Mouse (Mus musculus) Patski (cell line): ENCODE data around the gene St5. TPM values are rescaled to one million over a fixed set of nuclear protein-coding genes. Genes with fewer than 3 reads are reported as not detected.

Experiments
- ATAC-seq: fragments of 100-300 bp; one replicate; pipeline ENCODE4 v1.8.0; 2021
- CTCF ChIA-PET: fragments of 350-600 bp; sonication (Branson Sonifier 250); formaldehyde crosslinking; loops from one replicate; lab custom pipeline; 2022; ENCODE audit warnings: inconsistent platforms; lab: Charles Lee
- POLR2A ChIA-PET: fragments of 350-600 bp; sonication (Branson Sonifier 250); formaldehyde crosslinking; loops from one replicate; lab custom pipeline; 2022; ENCODE audit warnings: antibody characterized with exemption, inconsistent platforms; lab: Charles Lee
- DNase-seq: peaks from one replicate; pipeline ENCODE4 v3.0.0-alpha.2; 2011; ENCODE audit warnings: low read depth, low spot score
- H3K27me3 ChIP-seq: fragments of 371-371 bp; one replicate; pipeline ENCODE4 v1.5.1; 2021
- CTCF ChIP-seq: fragments of 100-300 bp; IDR thresholded peaks from one replicate; pipeline ENCODE4 v1.5.1; 2021
- in situ Hi-C: fragments of 300-500 bp; cut with MboI; formaldehyde crosslinking; loops from 3 replicates; pipeline ENCODE4 v1.11.1; 2018; ENCODE audit warnings: low pct_unique_long_range_greater_than_20kb, mixed read lengths
- polyA plus RNA-seq: library from polyadenylated mRNA; unstranded; gene quantifications from one replicate; pipeline ENCODE4 v1.2.3, GENCODE M21; 2021

Gene St5
- polyA plus RNA-seq, 1 experiment from 2014 or later, result 183 TPM

GRCm38 (mm10) chr7:109519936-109520335, 183.5 kb downstream of the St5 start:
- ATAC-seq (no peak), DNase-seq (no peak)
- ChIA-PET CTCF (interaction anchor here (1.0 kb wide), 1 partner anchor 112 kb away, joined by 3 read pairs; no protein-coding TSS in a partner anchor), POLR2A (interaction anchor here (0.7 to 1.1 kb wide), 2 partner anchors 22 to 35 kb away, joined by 3 read pairs; no protein-coding TSS in a partner anchor)
- no peak for TF ChIP-seq CTCF
- in situ Hi-C loops, result no loop called here
- H3K27me3 ChIP-seq, result no peaks in the 10 kb centered on the region

- DNase-seq, result peak; percentile 83
- in situ Hi-C loops, result no loop called here
- CTCF ChIA-PET, result interaction anchor here (1.0 kb wide), 1 partner anchor 97 kb away, joined by 3 read pairs; no protein-coding TSS in a partner anchor
Measured at GRCm38 (mm10) chr7:109518838-109519696, 184.3 kb downstream of the St5 start, which contains the start of gene Rpl27a. TSS of gene Rpl27a (plus strand) at chr7:109519147.

DNA sequence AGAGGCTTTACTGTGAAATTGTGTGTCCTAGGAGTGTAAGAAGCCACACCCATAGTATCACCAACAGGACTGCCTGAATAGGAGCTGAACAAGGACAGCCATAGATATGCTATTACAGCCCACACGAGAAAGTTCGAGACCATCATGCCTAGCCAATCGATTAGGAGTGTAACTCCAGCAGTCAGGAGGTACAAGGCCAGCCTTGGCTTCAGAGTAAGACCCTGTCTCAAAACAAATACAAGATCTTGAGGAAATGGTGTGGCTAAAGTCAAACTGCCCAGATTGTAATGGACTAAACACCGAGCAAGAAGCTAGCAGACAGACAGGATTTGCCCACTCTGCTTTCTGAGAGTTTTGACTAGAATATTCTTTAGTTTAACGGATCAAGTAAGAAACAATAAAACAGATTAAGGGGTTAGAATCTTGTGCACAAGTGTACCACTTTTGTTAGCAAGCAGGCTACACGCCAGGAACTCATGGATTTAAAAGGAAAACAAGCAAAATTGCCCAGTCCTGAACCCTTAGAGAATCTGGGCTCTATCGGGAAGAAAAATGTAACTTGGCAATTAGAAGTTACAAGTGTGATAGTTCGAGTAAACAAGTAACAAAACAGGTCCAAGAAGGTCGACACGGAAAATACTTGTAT, 185.2 kb downstream of the St5 start:
- in situ Hi-C loops, result no loop called here
- H3K27me3 ChIP-seq, result no peaks in the 10 kb centered on the region
- ChIA-PET CTCF (interaction anchor here (1.0 kb wide), 1 partner anchor 93 kb away, joined by 3 read pairs; no protein-coding TSS in a partner anchor), POLR2A (interaction anchor here (0.8 to 0.9 kb wide), 2 partner anchors 27 to 88 kb away, joined by 3 read pairs; no protein-coding TSS in a partner anchor)
- DNase-seq (no peak), ATAC-seq (no peak)
- TF ChIP-seq CTCF, result no peak

More at GRCm38 (mm10) chr7:109518838-109519696, 184.3 kb downstream of the St5 start, which contains the start of gene Rpl27a:
- TF ChIP-seq CTCF, result no peak
- ATAC-seq, result peak; percentile 89
- POLR2A ChIA-PET, result interaction anchor here (0.5 to 1.1 kb wide), 5 partner anchors 20 to 87 kb away, joined by 3 read pairs; no protein-coding TSS in a partner anchor
- no peaks in the 10 kb centered on the region for H3K27me3 ChIP-seq

- CTCF ChIA-PET, result interaction anchor here (1.3 kb wide), 1 partner anchor 36 kb away, joined by 3 read pairs; no protein-coding TSS in a partner anchor
Measured at GRCm38 (mm10) chr7:109516500-109516899, 186.9 kb downstream of the St5 start.

DNA sequence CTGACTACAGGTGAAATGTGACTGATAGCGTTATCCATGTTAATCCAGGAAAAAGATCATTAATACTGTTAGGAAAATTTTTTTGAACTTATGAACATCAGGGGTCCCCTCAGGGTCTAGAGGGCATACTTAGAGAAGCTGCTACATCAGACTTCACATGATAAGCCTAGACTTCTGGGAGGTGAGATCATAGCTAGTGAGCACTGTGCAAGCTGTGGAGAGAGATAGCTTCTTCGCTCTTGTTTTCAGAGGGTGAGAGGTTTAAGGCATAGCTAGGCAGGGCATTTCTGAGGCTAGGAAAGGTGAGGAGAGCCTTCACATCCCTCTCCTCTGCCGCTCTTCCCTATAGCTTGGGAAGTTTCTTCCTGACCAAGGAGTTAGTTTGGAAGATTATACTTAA, 191.6 kb downstream of the St5 start:
- H3K27me3 ChIP-seq, result no peaks in the 10 kb centered on the region
- TF ChIP-seq CTCF, result no peak
- no peak for DNase-seq
- ChIA-PET CTCF (no interaction called here), POLR2A (no interaction called here)
- ATAC-seq, result no peak
- in situ Hi-C loops, result no loop called here

More at GRCm38 (mm10) chr7:109516500-109516899, 186.9 kb downstream of the St5 start:
- POLR2A ChIA-PET, result no interaction called here
- in situ Hi-C loops, result no loop called here
- no peak for DNase-seq
- TF ChIP-seq CTCF, result no peak
- H3K27me3 ChIP-seq, result no peaks in the 10 kb centered on the region
- ATAC-seq, result no peak

GRCm38 (mm10) chr7:109510799-109511198, 192.6 kb downstream of the St5 start:
- ATAC-seq, result no peak
- POLR2A ChIA-PET, result no interaction called here
- no peaks in the 10 kb centered on the region for H3K27me3 ChIP-seq
- in situ Hi-C loops, result no loop called here
- DNase-seq, result no peak
- CTCF ChIA-PET, result interaction anchor here (1.3 kb wide), 1 partner anchor 18 kb away, joined by 3 read pairs; no protein-coding TSS in a partner anchor
- no peak for TF ChIP-seq CTCF

DNA sequence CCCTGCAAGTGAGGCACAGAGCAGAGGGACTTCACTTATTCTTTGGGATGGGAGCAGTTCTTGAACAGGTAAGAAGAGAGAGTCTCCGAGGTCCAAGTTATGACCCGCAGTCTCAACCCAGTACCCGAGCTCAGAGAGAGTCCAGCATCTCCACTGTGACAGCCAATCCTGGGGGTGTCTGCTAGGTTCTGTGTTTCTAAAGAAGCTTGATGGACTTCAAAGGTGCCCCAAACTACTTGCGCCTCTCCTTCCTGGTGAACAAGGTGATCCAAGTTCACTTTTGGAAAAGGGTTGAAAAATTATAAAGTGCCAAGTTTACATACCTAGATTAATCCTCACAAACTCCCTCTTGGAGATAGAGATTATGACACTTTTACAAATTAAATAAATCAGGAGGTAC, 195.4 kb downstream of the St5 start, which contains the start of gene Trim66:
Gene Trim66, minus strand, starts transcription at position 101 of the 400 bp plus-strand sequence.
- no peaks in the 10 kb centered on the region for H3K27me3 ChIP-seq
- ATAC-seq, result no peak
- DNase-seq, result no peak
- in situ Hi-C loops, result no loop called here
- no peak for TF ChIP-seq CTCF
- CTCF ChIA-PET, result no interaction called here
- POLR2A ChIA-PET, result no interaction called here

DNA sequence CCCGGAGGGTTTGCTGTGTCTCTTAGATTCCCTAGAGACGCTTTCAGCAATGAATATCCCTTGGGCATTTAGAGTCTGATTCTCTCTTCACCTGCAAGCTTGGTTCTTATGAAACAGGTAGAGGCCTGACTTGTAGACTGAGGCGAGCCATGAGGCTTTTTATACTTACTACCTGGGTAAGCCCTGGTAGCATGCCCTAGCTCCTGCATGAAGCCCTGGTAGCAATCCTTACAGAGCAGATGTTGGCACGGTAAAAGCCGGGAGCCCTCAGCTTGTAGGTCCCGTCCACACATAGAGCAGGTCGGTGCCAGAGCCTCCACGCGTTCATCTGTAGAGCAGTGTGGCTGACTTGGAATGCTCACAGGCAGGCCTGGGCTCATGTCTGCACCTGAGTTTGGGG, 195.8 kb downstream of the St5 start:
- ATAC-seq (no peak), DNase-seq (no peak)
- TF ChIP-seq CTCF, result no peak
- CTCF ChIA-PET, result interaction anchor here (1.4 kb wide), 1 partner anchor 36 kb away, joined by 3 read pairs; no protein-coding TSS in a partner anchor
- in situ Hi-C loops, result no loop called here
- POLR2A ChIA-PET, result no interaction called here
- H3K27me3 ChIP-seq, result no peaks in the 10 kb centered on the region

DNA sequence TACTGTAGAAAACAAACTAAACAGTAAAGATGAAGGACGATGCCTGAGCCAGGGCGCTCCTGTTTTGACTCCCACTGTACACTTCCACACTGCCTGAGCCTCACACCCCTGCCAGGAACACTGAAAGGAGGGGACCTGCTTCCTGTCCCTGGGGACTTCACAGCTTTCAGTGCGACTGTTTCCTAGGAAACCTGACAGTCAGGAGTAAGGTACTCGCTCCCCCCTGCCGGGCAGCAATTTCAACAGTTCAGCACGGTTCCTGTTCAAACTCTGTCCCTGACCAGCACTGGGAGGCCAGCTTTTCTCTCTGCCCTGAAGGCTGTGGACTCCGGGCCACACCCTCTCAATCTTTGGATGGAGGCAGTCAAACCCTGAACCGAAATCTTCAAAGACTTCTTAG, 196.3 kb downstream of the St5 start:
- ATAC-seq (no peak), DNase-seq (no peak)
- in situ Hi-C loops, result no loop called here
- no peaks in the 10 kb centered on the region for H3K27me3 ChIP-seq
- ChIA-PET POLR2A (no interaction called here), CTCF (interaction anchor here (1.4 kb wide), 1 partner anchor 35 kb away, joined by 3 read pairs; no protein-coding TSS in a partner anchor)
- no peak for TF ChIP-seq CTCF

DNA sequence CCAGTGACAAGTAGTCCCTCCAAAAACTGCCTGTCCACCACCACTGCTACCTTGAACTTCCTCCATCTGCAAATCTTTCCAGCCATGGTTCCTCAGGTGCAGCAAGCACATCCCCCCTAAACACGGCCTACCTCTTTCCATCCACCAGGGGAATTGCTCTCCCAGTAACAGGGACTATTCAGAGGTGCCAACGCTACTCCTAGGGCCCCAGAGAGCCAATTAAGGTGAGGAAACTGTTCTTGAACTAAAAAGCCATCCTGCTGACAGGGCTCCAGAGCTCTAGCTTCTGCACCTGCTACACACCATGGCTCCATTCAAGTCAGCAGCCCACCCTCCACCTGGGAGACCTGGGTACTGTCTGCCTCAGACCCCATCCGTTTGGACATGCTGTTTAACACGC, 205.9 kb downstream of the St5 start:
- no peak for DNase-seq
- CTCF ChIA-PET, result no interaction called here
- ATAC-seq, result no peak
- H3K27me3 ChIP-seq, result no peaks in the 10 kb centered on the region
- POLR2A ChIA-PET, result no interaction called here
- in situ Hi-C loops, result no loop called here
- TF ChIP-seq CTCF, result no peak
